Mouse (Mus musculus) testis, adult 2 months (tissue): ENCODE results near the gene A230050P20Rik.

Experiments used
- CTCF ChIP-seq: fragments of 200-500 bp; IDR thresholded peaks from 2 replicates; pipeline ENCODE4 v1.5.1; 2012; ENCODE audit warnings: low read depth, mild to moderate bottlenecking, inconsistent platforms, low read length, moderate library complexity; ENCODE audit not compliant: control insufficient read depth, insufficient read depth, insufficient replicate concordance
- POLR2A ChIP-seq: fragments of 200-500 bp; IDR thresholded peaks from 2 replicates; pipeline ENCODE4 v1.6.1; 2012; ENCODE audit warnings: low read depth, mild to moderate bottlenecking, inconsistent platforms, low read length, moderate library complexity; ENCODE audit not compliant: control insufficient read depth

- no peak for TF ChIP-seq CTCF
- no peak for TF ChIP-seq POLR2A
Observed at GRCm38 (mm10) chr9:20891339-20892103, 23.1 kb downstream of the A230050P20Rik start.
